Mouse (Mus musculus): ENCODE data around the gene Psmd4. TPM values are rescaled to one million over a fixed set of nuclear protein-coding genes. Genes with fewer than 3 reads are reported as not detected.
"Not testable (repeated sequence)": the region's sequence is repeated elsewhere in the genome, so short reads cannot be mapped to it uniquely, and the experiment has no call there.

Gene Psmd4
- total RNA-seq (2021), result 100 to 1,000 TPM; 178 to 188 TPM
- long read RNA-seq, experiment 1, transcript Psmd4-202 (10 exons, 1,332 nt), result major isoform, 85 of 186 reads
- long read RNA-seq, experiment 1, transcript Psmd4-201 (10 exons, 1,276 nt), result minor isoform, 64 of 186 reads
- long read RNA-seq, experiment 1, partial matches to known transcripts, result 5 of 186 reads
- long read RNA-seq, experiment 1, other reads (novel, unspliced or antisense), result 32 of 186 reads
- long read RNA-seq, experiment 2, transcript Psmd4-202 (10 exons, 1,332 nt), result major isoform, 111 of 255 reads
- long read RNA-seq, experiment 2, transcript Psmd4-201 (10 exons, 1,276 nt), result minor isoform, 88 of 255 reads
- long read RNA-seq, experiment 2, partial matches to known transcripts, result 10 of 255 reads
- long read RNA-seq, experiment 2, other reads (novel, unspliced or antisense), result 46 of 255 reads

GRCm38 (mm10) chr3:95042166-95042837, at the start of gene Psmd4:
Gene Psmd4 (minus strand): TSS chr3:95042614.
- intact Hi-C loops (cut with DNase I), result no loop called here
- peak; percentile 95 to 96 for DNase-seq

DNA sequence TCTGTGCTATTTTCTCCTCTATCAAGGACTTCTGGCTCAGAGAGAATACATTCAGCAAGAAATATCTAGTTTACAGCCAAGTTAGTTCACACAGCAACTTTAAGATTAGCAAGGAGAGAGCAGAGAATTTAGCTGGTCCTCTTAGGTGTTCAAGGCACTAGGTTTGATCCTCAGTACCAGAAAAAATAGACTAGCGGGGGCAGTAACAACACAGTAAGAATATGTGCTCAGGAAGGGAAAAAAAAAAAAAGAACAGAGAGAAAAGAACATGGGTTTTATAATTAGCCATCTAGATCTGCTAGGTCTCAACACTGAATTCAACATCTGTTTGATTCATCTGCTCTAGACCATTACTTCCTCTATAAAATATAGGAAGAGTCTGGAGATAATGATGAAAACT, 45.7 kb upstream of the Psmd4 start:
- intact Hi-C loops (cut with DNase I), result no loop called here
- DNase-seq, result no peak

DNA sequence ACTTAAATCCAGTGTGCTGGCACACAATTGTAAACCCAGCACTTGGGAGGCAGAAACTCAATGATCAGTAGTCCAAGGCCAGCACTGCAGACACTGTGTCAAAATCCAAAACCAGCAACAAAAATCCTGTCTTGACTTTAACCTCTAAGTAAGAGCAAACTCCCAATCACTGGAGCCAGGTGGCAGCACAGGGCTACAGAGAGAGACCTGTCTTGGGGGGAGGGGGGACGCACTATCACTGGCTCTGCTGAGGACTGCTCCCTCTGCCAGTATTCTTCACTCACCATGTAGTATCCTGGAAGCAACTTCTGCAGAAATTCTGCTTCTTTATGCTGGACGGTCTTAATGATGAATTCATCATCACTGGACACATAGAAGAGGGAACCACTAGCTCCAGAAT, 29.2 kb upstream of the Psmd4 start:
- intact Hi-C loops (cut with DNase I), result loop anchor here (5.0 kb wide), 1 partner anchor 36 kb away; the partner anchor contains the start of gene Pip5k1a
- no peak for DNase-seq

DNA sequence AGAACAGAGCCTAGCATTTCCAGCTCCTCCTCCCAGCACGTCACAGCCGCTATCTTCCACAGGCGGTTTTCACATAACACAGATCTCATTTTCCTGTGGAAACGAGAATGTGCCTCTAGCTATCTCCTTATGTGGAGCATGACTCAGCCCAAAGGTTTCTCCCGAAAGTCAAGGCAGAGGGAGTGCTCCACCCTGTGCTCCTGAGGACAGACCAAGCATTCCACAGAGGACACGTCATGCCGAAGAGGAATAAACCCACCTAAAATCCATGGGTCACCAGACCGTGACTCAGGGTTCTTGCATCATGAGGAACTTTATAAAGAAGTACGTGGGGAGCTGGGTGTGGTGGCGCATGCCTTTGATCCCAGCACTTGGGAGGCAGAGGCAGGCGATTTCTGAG, 24.2 kb upstream of the Psmd4 start:
- intact Hi-C loops (cut with DNase I), result no loop called here
- DNase-seq, result no peak

GRCm38 (mm10) chr3:95066095-95066494, 23.7 kb upstream of the Psmd4 start:
- intact Hi-C loops (cut with DNase I), result no loop called here
- DNase-seq, result no peak

- intact Hi-C loops (cut with DNase I), result no loop called here
- no peak for DNase-seq
These were observed 23.1 kb upstream of the Psmd4 start for GRCm38 (mm10) chr3:95065553-95065952.

DNA sequence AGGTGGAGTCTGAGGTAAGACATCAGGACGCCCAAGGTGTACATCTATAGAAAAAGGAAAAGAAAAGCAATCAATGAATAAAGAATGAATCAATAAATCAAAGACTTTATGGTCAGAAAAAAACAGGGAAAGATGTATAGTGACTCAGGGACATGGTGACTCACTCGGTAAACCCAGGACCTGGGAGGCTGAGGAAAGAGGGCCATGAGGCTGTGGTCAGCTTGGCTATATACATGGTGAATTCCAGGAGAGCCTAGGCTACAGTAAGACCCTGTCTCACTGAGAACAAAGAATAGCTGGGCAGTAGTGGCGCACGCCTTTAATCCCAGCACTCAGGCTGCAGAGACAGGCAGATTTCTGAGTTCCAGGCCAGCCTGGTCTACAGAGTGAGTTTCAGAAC, 21.3 kb upstream of the Psmd4 start:
- DNase-seq, result no peak
- intact Hi-C loops (cut with DNase I), result no loop called here

- intact Hi-C loops (cut with DNase I), result loop anchor here (10.0 kb wide), 1 partner anchor 197 kb away; the partner anchor contains the start of gene Bnipl
- no peak for DNase-seq
These were observed 15.7 kb upstream of the Psmd4 start for GRCm38 (mm10) chr3:95058078-95058477.

- no peak for DNase-seq
- intact Hi-C loops (cut with DNase I), result loop anchor here (10.0 kb wide), 1 partner anchor 199 kb away; the partner anchor contains the start of gene Bnipl
These were observed 13.9 kb upstream of the Psmd4 start for GRCm38 (mm10) chr3:95056275-95056674.

- intact Hi-C loops (cut with DNase I), result loop anchor here (5.0 to 10.0 kb wide), 3 partner anchors 53 to 200 kb away; partner anchors contain the start of genes Bnipl and Pip5k1a
- DNase-seq, result no peak
These were observed 12.3 kb upstream of the Psmd4 start for GRCm38 (mm10) chr3:95054481-95055260.

DNA sequence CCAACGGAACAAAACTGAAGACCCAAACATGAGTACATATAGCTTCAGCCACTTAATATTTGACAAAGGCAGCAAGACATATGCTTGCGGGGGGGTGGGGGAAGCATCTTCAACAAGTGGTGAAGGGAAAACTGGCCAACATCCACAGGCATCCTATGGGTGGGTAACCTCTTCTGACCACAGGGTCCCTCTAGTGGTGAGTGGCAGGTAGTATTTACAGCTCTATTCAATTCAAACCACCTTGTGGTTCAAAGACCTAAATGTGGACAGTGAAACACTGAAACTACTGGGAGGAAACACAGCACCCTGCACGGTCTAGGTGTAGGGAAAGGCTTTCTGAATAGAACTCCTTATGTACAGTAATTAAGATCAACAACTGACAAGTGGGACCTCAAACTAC, 11.3 kb upstream of the Psmd4 start:
- intact Hi-C loops (cut with DNase I), result loop anchor here (5.0 to 10.0 kb wide), 3 partner anchors 54 to 201 kb away; partner anchors contain the start of genes Bnipl and Pip5k1a
- no peak for DNase-seq

DNA sequence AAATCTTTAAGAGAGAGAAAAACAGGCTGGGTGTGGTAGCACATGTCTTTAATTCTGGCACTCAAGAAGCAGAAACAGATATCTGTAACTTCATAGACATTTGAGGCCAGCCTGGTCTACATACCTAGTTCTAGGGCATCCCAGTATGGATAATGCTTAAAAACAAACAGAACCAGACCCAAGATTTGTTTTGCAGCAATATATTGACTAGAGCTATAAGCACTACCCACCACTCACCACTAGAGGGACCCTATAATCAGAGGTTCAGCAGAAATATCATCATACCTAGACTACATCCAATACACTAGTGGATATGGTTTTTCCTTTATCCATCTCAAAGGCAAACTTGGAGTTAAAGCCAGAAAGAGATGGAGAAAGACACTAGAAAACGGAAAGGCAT, 10.5 kb upstream of the Psmd4 start:
- DNase-seq, result no peak
- intact Hi-C loops (cut with DNase I), result loop anchor here (5.0 to 10.0 kb wide), 3 partner anchors 54 to 202 kb away; partner anchors contain the start of genes Bnipl and Pip5k1a

GRCm38 (mm10) chr3:95047914-95048313, 5.5 kb upstream of the Psmd4 start:
- intact Hi-C loops (cut with DNase I), result no loop called here
- DNase-seq, result no peak

- no peak for DNase-seq
- intact Hi-C loops (cut with DNase I), result no loop called here
These were observed 4.1 kb upstream of the Psmd4 start for GRCm38 (mm10) chr3:95046462-95047057.

- intact Hi-C loops (cut with DNase I), result no loop called here
- DNase-seq, result no peak
These were observed 837 bp upstream of the Psmd4 start for GRCm38 (mm10) chr3:95043251-95043650.

DNA sequence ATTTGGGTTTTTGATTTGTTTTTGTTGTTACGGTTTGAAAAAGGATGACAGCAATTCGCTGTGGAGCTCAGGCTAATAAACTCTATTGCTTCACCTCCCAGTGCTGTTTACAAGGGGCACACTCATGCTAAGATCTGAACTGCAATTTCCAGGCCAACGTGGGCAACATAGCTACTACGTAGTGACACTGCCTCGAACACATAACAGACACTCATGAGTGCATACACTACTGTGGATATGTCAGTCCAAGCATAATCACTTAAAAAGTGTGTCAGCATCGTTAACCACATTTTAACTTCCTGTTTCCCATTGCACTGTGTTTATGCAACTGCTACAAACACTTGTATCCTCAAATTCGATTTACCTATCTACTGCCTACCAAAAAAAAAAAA, 420 bp upstream of the Psmd4 start:
- intact Hi-C loops (cut with DNase I), result no loop called here
- no peak for DNase-seq

DNA sequence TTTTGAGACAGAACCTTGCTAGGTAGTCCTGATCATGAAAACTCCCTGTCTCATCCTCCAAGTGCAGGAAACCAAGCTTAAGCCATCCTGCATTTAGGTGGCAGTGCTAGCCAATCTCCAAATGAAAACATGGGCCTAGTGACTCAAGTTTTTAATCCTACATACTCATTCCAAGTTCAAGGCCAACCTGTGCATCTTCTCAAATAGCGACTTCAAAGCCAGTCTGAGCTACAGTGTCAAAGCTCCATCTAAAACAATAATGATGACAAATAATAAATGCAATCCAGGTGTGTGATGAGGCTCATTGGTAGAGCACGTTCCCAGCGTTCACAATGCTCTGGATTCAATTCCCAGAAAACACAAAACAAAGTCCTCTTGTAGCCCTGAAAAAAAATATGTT, 789 bp downstream of the Psmd4 start:
- intact Hi-C loops (cut with DNase I), result no loop called here
- no peak for DNase-seq

DNA sequence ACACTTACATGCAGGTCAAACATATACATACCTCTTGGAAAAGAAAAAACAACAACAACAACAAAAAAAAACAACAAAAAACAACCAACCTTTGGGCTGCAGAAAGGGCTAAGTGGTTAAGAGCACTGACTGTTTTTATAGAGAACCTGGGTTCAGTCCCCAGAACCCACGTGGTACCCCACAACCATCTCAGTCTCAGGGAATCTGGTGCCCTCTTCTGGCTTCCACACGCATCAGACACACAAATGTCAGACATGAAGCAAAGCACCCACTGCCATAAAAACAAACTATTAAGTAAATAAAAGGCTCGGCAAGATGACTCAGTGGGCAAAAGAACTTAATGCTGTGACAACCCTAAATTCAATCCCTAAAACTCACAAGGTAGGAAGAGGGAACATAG, 12.5 kb downstream of the Psmd4 start:
- DNase-seq, result no peak
- intact Hi-C loops (cut with DNase I), result no loop called here

GRCm38 (mm10) chr3:95029291-95029827, 13.1 kb downstream of the Psmd4 start:
- intact Hi-C loops (cut with DNase I); DNase-seq: not testable (repeated sequence)

- DNase-seq, result no peak
These were observed 13.8 kb downstream of the Psmd4 start for GRCm38 (mm10) chr3:95028603-95029002.

More at GRCm38 (mm10) chr3:95028603-95029002, 13.8 kb downstream of the Psmd4 start:
- intact Hi-C loops (cut with DNase I), result no loop called here

All from gastrocnemius, postnatal 36 days (tissue).